Mouse (Mus musculus): ENCODE data around the gene Coq10a. TPM values are rescaled to one million over a fixed set of nuclear protein-coding genes. Genes with fewer than 3 reads are reported as not detected.
A peak's percentile ranks its signal among the peaks of the same experiment; 100 is the strongest.

Coq10a gene
- polyA plus RNA-seq, 1 experiment from 2014 or later, result 40.8 TPM

GRCm38 (mm10) chr10:128370021-128370420, 1.2 kb upstream of the Coq10a start:
- peaks cover 26% of the 10 kb centered on the region for H3K4me1 ChIP-seq
- 60% methylated on average over 5 of the region's 6 CpGs for WGBS
- no peak overlapping the region for H3K4me2 ChIP-seq
- ATAC-seq (ENCODE audit: low FRiP score), result no peak
- no peak overlapping the region for H3K9ac ChIP-seq (replicated peaks)
- no peaks in the 10 kb centered on the region for H3K27me3 ChIP-seq (replicated peaks)
- no peaks in the 10 kb centered on the region for H3K9me3 ChIP-seq (replicated peaks)
- peak overlapping the region; percentile 98; the same call in 1 of the 2 replicates for H3K27ac ChIP-seq (replicated peaks)
- H3K4me3 ChIP-seq (replicated peaks), result no peak overlapping the region
- peaks cover 5% of the 10 kb centered on the region for H3K36me3 ChIP-seq

GRCm38 (mm10) chr10:128369599-128369998, 802 bp upstream of the Coq10a start:
- WGBS, result 74% methylated on average over 6 of the region's 6 CpGs
- Histone ChIP-seq H3K27me3 (replicated peaks) (no peaks in the 10 kb centered on the region), H3K27ac (replicated peaks) (peak overlapping the region; percentile 98), H3K36me3 (peaks cover 8% of the 10 kb centered on the region), H3K4me1 (peaks cover 26% of the 10 kb centered on the region), H3K4me3 (replicated peaks) (peak overlapping the region; percentile 75), H3K9me3 (replicated peaks) (no peaks in the 10 kb centered on the region), H3K9ac (replicated peaks) (peak overlapping the region; percentile 75), H3K4me2 (peak overlapping the region; percentile 93)
- no peak for ATAC-seq (ENCODE audit: low FRiP score)

GRCm38 (mm10) chr10:128369218-128369543, 384 bp upstream of the Coq10a start:
- ATAC-seq (ENCODE audit: low FRiP score), result no peak
- H3K4me1 ChIP-seq, result peaks cover 26% of the 10 kb centered on the region
- H3K36me3 ChIP-seq, result peaks cover 12% of the 10 kb centered on the region
- H3K4me2 ChIP-seq, result peak overlapping the region; percentile 93
- H3K27ac ChIP-seq (replicated peaks), result peak overlapping the region; percentile 98
- 6% methylated on average over 9 of the region's 9 CpGs for WGBS
- peak overlapping the region; percentile 75 for H3K4me3 ChIP-seq (replicated peaks)
- H3K9me3 ChIP-seq (replicated peaks), result no peaks in the 10 kb centered on the region
- H3K27me3 ChIP-seq (replicated peaks), result no peaks in the 10 kb centered on the region
- peak overlapping the region; percentile 75 for H3K9ac ChIP-seq (replicated peaks)

GRCm38 (mm10) chr10:128367899-128368401, 847 bp downstream of the Coq10a start:
- Histone ChIP-seq H3K36me3 (peaks cover 23% of the 10 kb centered on the region), H3K9ac (replicated peaks) (peak overlapping the region; percentile 75), H3K9me3 (replicated peaks) (no peaks in the 10 kb centered on the region), H3K27ac (replicated peaks) (peak overlapping the region; percentile 98), H3K4me3 (replicated peaks) (peak overlapping the region; percentile 75), H3K4me1 (peaks cover 26% of the 10 kb centered on the region), H3K27me3 (replicated peaks) (no peaks in the 10 kb centered on the region), H3K4me2 (peak overlapping the region; percentile 93)
- ATAC-seq (ENCODE audit: low FRiP score), result no peak
- WGBS, result 12% methylated on average over 19 of the region's 19 CpGs

GRCm38 (mm10) chr10:128362568-128362967, 6.2 kb downstream of the Coq10a start:
- Histone ChIP-seq H3K27ac (replicated peaks) (no peak overlapping the region), H3K27me3 (replicated peaks) (no peaks in the 10 kb centered on the region), H3K36me3 (peaks cover 75% of the 10 kb centered on the region), H3K4me1 (peaks cover 15% of the 10 kb centered on the region), H3K4me3 (replicated peaks) (no peak overlapping the region), H3K9ac (replicated peaks) (no peak overlapping the region), H3K9me3 (replicated peaks) (no peaks in the 10 kb centered on the region), H3K4me2 (no peak overlapping the region)
- no peak for ATAC-seq (ENCODE audit: low FRiP score)
- WGBS, result 51% methylated on average over 3 of the region's 3 CpGs

GRCm38 (mm10) chr10:128361836-128362235, 7.0 kb downstream of the Coq10a start:
- no peaks in the 10 kb centered on the region for H3K27me3 ChIP-seq (replicated peaks)
- ATAC-seq (ENCODE audit: low FRiP score), result no peak
- no peaks in the 10 kb centered on the region for H3K9me3 ChIP-seq (replicated peaks)
- H3K4me2 ChIP-seq, result no peak overlapping the region
- peaks cover 78% of the 10 kb centered on the region for H3K36me3 ChIP-seq
- 90% methylated on average over 6 of the region's 6 CpGs for WGBS
- no peak overlapping the region for H3K9ac ChIP-seq (replicated peaks)
- no peak overlapping the region for H3K27ac ChIP-seq (replicated peaks)
- no peak overlapping the region for H3K4me3 ChIP-seq (replicated peaks)
- H3K4me1 ChIP-seq, result peaks cover 8% of the 10 kb centered on the region

- no peak overlapping the region for H3K9ac ChIP-seq (replicated peaks)
- H3K9me3 ChIP-seq (replicated peaks), result no peaks in the 10 kb centered on the region
- ATAC-seq (ENCODE audit: low FRiP score), result no peak
- H3K27ac ChIP-seq (replicated peaks), result no peak overlapping the region
- no peaks in the 10 kb centered on the region; the same call in 1 of the 2 replicates for H3K4me1 ChIP-seq
- 97% methylated on average over 6 of the region's 6 CpGs for WGBS
- H3K4me3 ChIP-seq (replicated peaks), result no peak overlapping the region
- peaks cover 82% of the 10 kb centered on the region for H3K36me3 ChIP-seq
- H3K27me3 ChIP-seq (replicated peaks), result no peaks in the 10 kb centered on the region
- no peak overlapping the region for H3K4me2 ChIP-seq
Measured at GRCm38 (mm10) chr10:128359226-128359625, 9.6 kb downstream of the Coq10a start.

GRCm38 (mm10) chr10:128358796-128359195, 10.0 kb downstream of the Coq10a start:
- Histone ChIP-seq H3K27ac (replicated peaks) (no peak overlapping the region), H3K4me2 (no peak overlapping the region), H3K27me3 (replicated peaks) (no peaks in the 10 kb centered on the region), H3K9me3 (replicated peaks) (no peaks in the 10 kb centered on the region), H3K36me3 (peaks cover 84% of the 10 kb centered on the region), H3K9ac (replicated peaks) (no peak overlapping the region), H3K4me3 (replicated peaks) (no peak overlapping the region), H3K4me1 (no peaks in the 10 kb centered on the region; the same call in 1 of the 2 replicates)
- ATAC-seq (ENCODE audit: low FRiP score), result no peak
- WGBS, result 63% methylated on average over 2 of the region's 2 CpGs

GRCm38 (mm10) chr10:128347541-128347940, 21.3 kb downstream of the Coq10a start:
- Histone ChIP-seq H3K36me3 (peaks cover 26% of the 10 kb centered on the region), H3K4me2 (no peak overlapping the region), H3K4me3 (replicated peaks) (no peak overlapping the region), H3K9me3 (replicated peaks) (no peaks in the 10 kb centered on the region), H3K4me1 (peaks cover 8% of the 10 kb centered on the region), H3K9ac (replicated peaks) (no peak overlapping the region), H3K27me3 (replicated peaks) (no peaks in the 10 kb centered on the region), H3K27ac (replicated peaks) (no peak overlapping the region)
- ATAC-seq (ENCODE audit: low FRiP score), result no peak
- WGBS, result 94% methylated on average over 8 of the region's 8 CpGs

- Histone ChIP-seq H3K4me2 (peak overlapping the region; percentile 8), H3K4me3 (replicated peaks) (no peak overlapping the region), H3K4me1 (peaks cover 16% of the 10 kb centered on the region), H3K27ac (replicated peaks) (peak overlapping the region; percentile 63), H3K36me3 (0 out of 2 replicates have a peak, but pooled peaks cover 2% of the 10 kb centered on the region), H3K9ac (replicated peaks) (no peak overlapping the region), H3K27me3 (replicated peaks) (no peaks in the 10 kb centered on the region), H3K9me3 (replicated peaks) (no peaks in the 10 kb centered on the region)
- WGBS, result 52% methylated on average over 7 of the region's 7 CpGs
- ATAC-seq (ENCODE audit: low FRiP score), result no peak; the same call in 1 of the 2 replicates
Measured at GRCm38 (mm10) chr10:128344568-128345275, 24.1 kb downstream of the Coq10a start.

GRCm38 (mm10) chr10:128343436-128343835, 25.4 kb downstream of the Coq10a start:
- no peak for ATAC-seq (ENCODE audit: low FRiP score)
- H3K36me3 ChIP-seq, result 0 out of 2 replicates have a peak, but pooled peaks cover 2% of the 10 kb centered on the region
- H3K27ac ChIP-seq (replicated peaks), result no peak overlapping the region; the same call in 1 of the 2 replicates
- no peak overlapping the region for H3K4me2 ChIP-seq
- no peak overlapping the region for H3K4me3 ChIP-seq (replicated peaks)
- WGBS, result 90% methylated on average over 1 of the region's 1 CpGs
- no peaks in the 10 kb centered on the region for H3K27me3 ChIP-seq (replicated peaks)
- no peak overlapping the region for H3K9ac ChIP-seq (replicated peaks)
- peaks cover 29% of the 10 kb centered on the region for H3K4me1 ChIP-seq
- H3K9me3 ChIP-seq (replicated peaks), result no peaks in the 10 kb centered on the region

GRCm38 (mm10) chr10:128340257-128340656, 28.5 kb downstream of the Coq10a start:
- H3K4me3 ChIP-seq (replicated peaks), result no peak overlapping the region
- peaks cover 38% of the 10 kb centered on the region for H3K4me1 ChIP-seq
- no peak overlapping the region for H3K4me2 ChIP-seq
- H3K27me3 ChIP-seq (replicated peaks), result no peaks in the 10 kb centered on the region
- no peak overlapping the region for H3K9ac ChIP-seq (replicated peaks)
- no peaks in the 10 kb centered on the region for H3K9me3 ChIP-seq (replicated peaks)
- WGBS, result 83% methylated on average over 2 of the region's 2 CpGs
- ATAC-seq (ENCODE audit: low FRiP score), result no peak
- no peak overlapping the region for H3K27ac ChIP-seq (replicated peaks)
- H3K36me3 ChIP-seq, result 0 out of 2 replicates have a peak, but pooled peaks cover 2% of the 10 kb centered on the region

All from neural tube, embryonic 15.5 days (tissue).